Mouse (Mus musculus): ENCODE measurements around the gene Gm815.

- TF ChIP-seq CTCF (IDR thresholded peaks at IDR 0.05; ENCODE audit: control insufficient read depth, insufficient read depth, insufficient replicate concordance, low read depth, low read length) (no peak), POLR2A (IDR thresholded peaks at IDR 0.05; ENCODE audit: control insufficient read depth, low read depth, low read length) (no peak)
Observed at GRCm38 (mm10) chr19:26843896-26844295, 41.8 kb upstream of the Gm815 start.

Measured in testis, adult 2 months (tissue).